Mouse (Mus musculus) lung, postnatal 0 days (tissue): Measurements from ENCODE around the gene H2-T23.

ENCODE experiments used
- CTCF ChIP-seq: IDR thresholded peaks from 2 replicates; pipeline ENCODE4 v1.5.1; 2016; ENCODE audit warnings: antibody characterized with exemption, mild to moderate bottlenecking
- EP300 ChIP-seq: IDR thresholded peaks from 2 replicates; pipeline ENCODE4 v1.6.1; 2016; ENCODE audit warnings: antibody characterized with exemption, mild to moderate bottlenecking, control low read depth

GRCm38 (mm10) chr17:36001121-36001897 lies 31.3 kb downstream of the H2-T23 start:
- TF ChIP-seq CTCF (no peak), EP300 (no peak)
